Mouse (Mus musculus) limb, embryonic 12.5 days (tissue): ENCODE data around the gene Slc39a8. TPM values are rescaled to one million over a fixed set of nuclear protein-coding genes. Genes with fewer than 3 reads are reported as not detected.

Experiments used
- ATAC-seq: fragments of 200-750 bp; cut with Nextera tagmentation; 2 replicates; pipeline ENCODE4 v1.8.0; 2017; ENCODE audit warnings: low read depth, moderate TSS enrichment; ENCODE audit not compliant: insufficient number of reproducible peaks, insufficient read depth, low FRiP score, low TSS enrichment
- H3K27ac ChIP-seq: fragments of 300-500 bp; sonication (generic); 2 replicates; pipeline ENCODE4 v1.5.1; 2016; ENCODE audit warnings: mild to moderate bottlenecking, moderate library complexity
- H3K27me3 ChIP-seq: fragments of 300-500 bp; sonication (generic); 2 replicates; pipeline ENCODE4 v1.6.1; 2016; ENCODE audit warnings: mild to moderate bottlenecking, moderate library complexity
- H3K36me3 ChIP-seq: fragments of 300-500 bp; sonication (generic); 2 replicates; pipeline ENCODE4 v1.6.1; 2016; ENCODE audit warnings: mild to moderate bottlenecking, moderate library complexity
- H3K4me1 ChIP-seq: fragments of 300-500 bp; sonication (generic); replicated peaks from 2 replicates; pipeline ENCODE4 v1.6.1; 2016
- H3K4me2 ChIP-seq: fragments of 300-500 bp; sonication (generic); 2 replicates; pipeline ENCODE4 v1.6.1; 2016; ENCODE audit warnings: mild to moderate bottlenecking, moderate library complexity
- H3K4me3 ChIP-seq: fragments of 300-500 bp; sonication (generic); replicated peaks from 2 replicates; pipeline ENCODE4 v1.5.1; 2016; ENCODE audit warnings: mild to moderate bottlenecking
- H3K9ac ChIP-seq: fragments of 300-500 bp; sonication (generic); replicated peaks from 2 replicates; pipeline ENCODE4 v1.6.1; 2016; ENCODE audit warnings: mild to moderate bottlenecking, moderate library complexity
- H3K9me3 ChIP-seq: fragments of 300-500 bp; sonication (generic); 2 replicates; pipeline ENCODE4 v1.6.1; 2016; ENCODE audit warnings: mild to moderate bottlenecking, moderate library complexity
- WGBS: fragments of 180-500 bp; shearing (Covaris S2); methylation state at CpG from one replicate; pipeline ENCODE4 v1.1.7; 2016; 5-methylcytosine and 5-hydroxymethylcytosine counted together
- polyA plus RNA-seq: library from polyadenylated mRNA; unstranded; fragments of >200 nt; fragmentation: Nextera tagmentation; extraction: Ambion mirVana; gene quantifications from 2 replicates; pipeline ENCODE4 v1.2.1, GENCODE M21; 2016

The Slc39a8 gene
- polyA plus RNA-seq, 1 experiment from 2014 or later, result 7.6 TPM

GRCm38 (mm10) chr3:135915941-135916340 is 90.9 kb downstream of the Slc39a8 start:
- Histone ChIP-seq H3K27ac (no peak overlapping the region), H3K9ac (no peak overlapping the region), H3K4me3 (no peak overlapping the region), H3K4me2 (no peak overlapping the region), H3K36me3 (no peaks in the 10 kb centered on the region), H3K4me1 (no peaks in the 10 kb centered on the region), H3K9me3 (no peaks in the 10 kb centered on the region), H3K27me3 (no peaks in the 10 kb centered on the region)
- 89% methylated on average over 4 of the region's 4 CpGs for WGBS
- ATAC-seq, result no peak

GRCm38 (mm10) chr3:135918566-135919180 is 93.6 kb downstream of the Slc39a8 start:
- H3K4me3 ChIP-seq, result no peak overlapping the region
- WGBS, result 84% methylated on average over 5 of the region's 5 CpGs
- H3K9ac ChIP-seq, result no peak overlapping the region
- no peaks in the 10 kb centered on the region for H3K9me3 ChIP-seq
- no peaks in the 10 kb centered on the region for H3K36me3 ChIP-seq
- ATAC-seq, result no peak
- H3K4me2 ChIP-seq, result no peak overlapping the region
- no peaks in the 10 kb centered on the region for H3K27me3 ChIP-seq
- H3K27ac ChIP-seq, result no peak overlapping the region
- no peaks in the 10 kb centered on the region for H3K4me1 ChIP-seq

DNA sequence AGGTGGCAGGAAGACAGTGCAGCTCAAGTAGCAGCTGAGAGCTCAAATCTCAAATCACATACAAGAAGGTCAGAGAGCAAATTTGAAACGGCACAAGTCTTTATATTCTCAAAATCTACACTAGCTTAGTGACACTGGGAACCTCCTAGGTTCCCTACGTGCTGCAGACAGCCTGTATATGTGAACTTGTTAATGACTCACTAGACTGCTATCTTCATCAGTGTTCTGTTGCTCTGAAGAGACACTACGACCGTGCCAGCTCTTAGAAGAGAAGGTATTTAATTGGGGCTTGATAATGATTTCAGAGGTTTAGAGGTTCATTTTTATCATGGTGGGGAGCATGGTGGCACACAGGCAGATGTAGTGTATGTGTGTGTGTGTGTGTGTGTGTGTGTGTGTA is 94.2 kb downstream of the Slc39a8 start:
- Histone ChIP-seq H3K27me3 (no peaks in the 10 kb centered on the region), H3K4me3 (no peak overlapping the region), H3K27ac (no peak overlapping the region), H3K9me3 (no peaks in the 10 kb centered on the region), H3K4me1 (no peaks in the 10 kb centered on the region), H3K36me3 (no peaks in the 10 kb centered on the region), H3K9ac (no peak overlapping the region), H3K4me2 (no peak overlapping the region)
- WGBS, result 72% methylated on average over 4 of the region's 4 CpGs
- ATAC-seq, result no peak

- no peak overlapping the region for H3K27ac ChIP-seq
- H3K27me3 ChIP-seq, result no peaks in the 10 kb centered on the region
- no peaks in the 10 kb centered on the region for H3K9me3 ChIP-seq
- H3K4me3 ChIP-seq, result no peak overlapping the region
- H3K9ac ChIP-seq, result no peak overlapping the region
- no peaks in the 10 kb centered on the region for H3K36me3 ChIP-seq
- no peak overlapping the region for H3K4me2 ChIP-seq
- H3K4me1 ChIP-seq, result no peaks in the 10 kb centered on the region
- ATAC-seq, result no peak
- WGBS, result 57% methylated on average over 1 of the region's 1 CpGs
These were observed 101.7 kb downstream of the Slc39a8 start for GRCm38 (mm10) chr3:135926729-135927128.

GRCm38 (mm10) chr3:135928184-135928583 is 103.1 kb downstream of the Slc39a8 start:
- WGBS, result 78% methylated on average over 4 of the region's 4 CpGs
- no peaks in the 10 kb centered on the region for H3K27me3 ChIP-seq
- no peak overlapping the region for H3K9ac ChIP-seq
- H3K9me3 ChIP-seq, result no peaks in the 10 kb centered on the region
- H3K4me1 ChIP-seq, result no peaks in the 10 kb centered on the region
- H3K27ac ChIP-seq, result no peak overlapping the region
- H3K4me3 ChIP-seq, result no peak overlapping the region
- H3K36me3 ChIP-seq, result no peaks in the 10 kb centered on the region
- ATAC-seq, result no peak
- no peak overlapping the region for H3K4me2 ChIP-seq

DNA sequence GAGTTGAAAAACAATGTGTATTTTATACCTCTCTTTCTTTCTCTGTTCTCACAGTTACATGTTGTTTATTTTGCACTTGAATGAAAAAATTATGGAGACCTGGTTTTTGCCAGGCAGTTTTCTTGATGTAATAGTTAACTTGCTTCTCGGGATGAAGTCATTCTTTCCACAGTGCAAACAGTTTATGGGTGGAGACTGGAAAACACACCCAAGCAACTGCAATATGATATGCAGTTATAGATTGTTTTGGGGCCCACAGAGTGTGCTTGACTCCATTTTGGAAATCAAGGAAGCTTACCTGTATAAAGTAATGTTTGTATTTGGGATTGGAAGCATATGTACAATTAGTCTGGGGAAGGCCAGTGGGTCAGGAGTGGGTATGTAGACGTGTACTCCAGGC is 112.4 kb downstream of the Slc39a8 start:
- no peaks in the 10 kb centered on the region for H3K27me3 ChIP-seq
- no peaks in the 10 kb centered on the region for H3K9me3 ChIP-seq
- H3K4me1 ChIP-seq, result no peaks in the 10 kb centered on the region
- H3K36me3 ChIP-seq, result no peaks in the 10 kb centered on the region
- WGBS, result 64% methylated on average over 2 of the region's 2 CpGs
- no peak overlapping the region for H3K4me2 ChIP-seq
- H3K27ac ChIP-seq, result no peak overlapping the region
- no peak overlapping the region for H3K9ac ChIP-seq
- ATAC-seq, result no peak
- no peak overlapping the region for H3K4me3 ChIP-seq

Other genes with a start within 250 kb of the Slc39a8 start
- 12.1 and 16.8 TPM in 2 replicates for gene Nfkb1, start 133.7 kb upstream of the Slc39a8 start, polyA plus RNA-seq